Mouse (Mus musculus) spleen, adult 10 weeks (tissue): ENCODE results near the gene Cebpg. TPM values are rescaled to one million over a fixed set of nuclear protein-coding genes. Genes with fewer than 3 reads are reported as not detected.

Source experiments
- polyA plus RNA-seq: library from polyadenylated mRNA; stranded (reverse); fragments of 350-450 nt; fragmentation: Illumina TruSeq; extraction: RNeasy Lipid Tissue Mini Kit (QIAGEN cat#74804); gene quantifications from one replicate; pipeline ENCODE4 v1.2.3, GENCODE M21; 2015; ENCODE audit warnings: low replicate concordance; ENCODE audit not compliant: insufficient read depth

Cebpg gene
- polyA plus RNA-seq = 43.3 TPM

GRCm38 (mm10) chr7:35056436-35056864, at the start of gene Cebpg:
Gene Cebpg (minus strand): TSS chr7:35056573.

Other genes starting within 250 kb of the Cebpg start
- 0.29 TPM for gene Chst8, start 243.9 kb downstream of the Cebpg start, polyA plus RNA-seq
- gene Pepd, start 144.2 kb downstream of the Cebpg start, polyA plus RNA-seq = 17.2 TPM
- 17.2 TPM for gene Cebpa, start 62.7 kb upstream of the Cebpg start, polyA plus RNA-seq
- gene Slc7a10, start 129.8 kb upstream of the Cebpg start, polyA plus RNA-seq = 0.50 TPM
- gene Lrp3, start 158.9 kb upstream of the Cebpg start, polyA plus RNA-seq = 1.4 TPM